Mouse (Mus musculus) olfactory bulb, adult 2 months (tissue): ENCODE data around the gene Tbc1d2b. TPM values are rescaled to one million over a fixed set of nuclear protein-coding genes. Genes with fewer than 3 reads are reported as not detected.

Experiments
- H3K27ac ChIP-seq: fragments of 200-500 bp; 2 replicates; pipeline ENCODE4 v1.5.1; 2012; ENCODE audit warnings: low read depth, low read length; ENCODE audit not compliant: insufficient read depth
- H3K4me1 ChIP-seq: fragments of 200-500 bp; 2 replicates; pipeline ENCODE4 v1.6.1; 2012; ENCODE audit warnings: low read length; ENCODE audit not compliant: control insufficient read depth, insufficient read depth
- H3K4me3 ChIP-seq: fragments of 200-500 bp; 2 replicates; pipeline ENCODE4 v1.5.1; 2012; ENCODE audit warnings: mild to moderate bottlenecking, low read depth, low read length, moderate library complexity; ENCODE audit not compliant: insufficient read depth
- CTCF ChIP-seq: fragments of 200-500 bp; IDR thresholded peaks from 2 replicates; pipeline ENCODE4 v1.5.1; 2012; ENCODE audit warnings: low read depth, mild to moderate bottlenecking, low read length, moderate library complexity; ENCODE audit not compliant: insufficient read depth
- POLR2A ChIP-seq: fragments of 200-500 bp; IDR thresholded peaks from 2 replicates; pipeline ENCODE4 v1.6.1; 2012; ENCODE audit warnings: mild to moderate bottlenecking, low read depth, low read length, moderate library complexity; ENCODE audit not compliant: insufficient read depth
- WGBS: fragments of 180-500 bp; shearing (Covaris S2); methylation state at CpG from one replicate; pipeline ENCODE4 v1.1.7; 2018; 5-methylcytosine and 5-hydroxymethylcytosine counted together
- polyA plus RNA-seq: library from polyadenylated mRNA; stranded (reverse); fragments of >200 nt; gene quantifications from 2 replicates; pipeline ENCODE4 v1.2.4, GENCODE M21; 2012; ENCODE audit warnings: low replicate concordance; ENCODE audit not compliant: missing spikeins, insufficient read depth, insufficient read length

The Tbc1d2b gene
- polyA plus RNA-seq, 1 experiment, result not detected

- 78% methylated on average over 18 of the region's 18 CpGs for WGBS
- no peak overlapping the region for H3K4me3 ChIP-seq
- H3K27ac ChIP-seq, result no peak overlapping the region
- H3K4me1 ChIP-seq, result peaks cover 6% of the 10 kb centered on the region; the same call in 1 of the 2 replicates
- no peak for TF ChIP-seq CTCF
- TF ChIP-seq POLR2A, result no peak
Measured at GRCm38 (mm10) chr9:90182636-90183421, 87.8 kb downstream of the Tbc1d2b start.

DNA sequence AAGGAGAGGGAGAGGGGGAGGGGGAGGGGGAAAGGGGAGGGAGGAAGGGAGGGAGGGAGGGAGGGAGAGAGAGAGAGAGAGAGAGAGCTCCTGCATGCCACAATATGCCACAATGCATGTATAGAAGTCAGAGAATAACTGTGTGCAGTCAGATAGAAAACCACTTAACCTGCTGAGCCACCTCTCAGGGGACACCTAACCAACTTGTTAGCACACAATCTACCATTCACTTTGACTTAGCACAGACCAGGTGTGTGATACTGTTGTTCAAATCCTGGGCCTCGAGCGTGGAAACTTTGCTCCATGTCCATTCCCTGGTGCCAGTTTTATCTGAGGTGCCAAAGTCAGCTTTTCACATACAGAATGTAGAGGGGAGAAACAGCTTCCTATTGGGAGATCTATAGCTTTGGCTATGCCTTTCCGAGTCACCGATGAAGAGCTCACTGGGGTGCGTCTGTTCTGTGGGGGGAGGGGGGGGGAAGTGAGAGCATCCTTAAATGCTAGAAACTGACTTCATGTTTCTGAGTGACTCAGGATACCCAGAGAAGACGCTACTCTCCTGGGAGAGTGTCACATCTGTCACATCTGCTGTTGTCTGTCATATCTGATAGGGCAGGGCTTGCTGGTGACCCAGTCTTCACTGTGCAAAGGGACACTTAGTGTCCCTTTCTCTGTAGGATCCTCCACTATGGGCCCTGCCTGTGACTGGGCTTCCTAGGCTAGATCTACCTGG lies 88.8 kb downstream of the Tbc1d2b start:
- peaks cover 6% of the 10 kb centered on the region; the same call in 1 of the 2 replicates for H3K4me1 ChIP-seq
- H3K27ac ChIP-seq, result no peak overlapping the region
- 90% methylated on average over 6 of the region's 6 CpGs for WGBS
- H3K4me3 ChIP-seq, result no peak overlapping the region
- TF ChIP-seq POLR2A (no peak), CTCF (no peak)

GRCm38 (mm10) chr9:90179409-90179808 lies 91.2 kb downstream of the Tbc1d2b start:
- Histone ChIP-seq H3K27ac (no peak overlapping the region), H3K4me3 (no peak overlapping the region), H3K4me1 (peaks cover 6% of the 10 kb centered on the region; the same call in 1 of the 2 replicates)
- TF ChIP-seq POLR2A (no peak), CTCF (no peak)
- WGBS, result 93% methylated on average over 5 of the region's 5 CpGs

GRCm38 (mm10) chr9:90173330-90173729 lies 97.3 kb downstream of the Tbc1d2b start:
- WGBS, result 83% methylated on average over 3 of the region's 3 CpGs
- Histone ChIP-seq H3K4me1 (no peaks in the 10 kb centered on the region), H3K27ac (no peak overlapping the region), H3K4me3 (no peak overlapping the region)
- TF ChIP-seq POLR2A, result no peak
- TF ChIP-seq CTCF, result no peak

DNA sequence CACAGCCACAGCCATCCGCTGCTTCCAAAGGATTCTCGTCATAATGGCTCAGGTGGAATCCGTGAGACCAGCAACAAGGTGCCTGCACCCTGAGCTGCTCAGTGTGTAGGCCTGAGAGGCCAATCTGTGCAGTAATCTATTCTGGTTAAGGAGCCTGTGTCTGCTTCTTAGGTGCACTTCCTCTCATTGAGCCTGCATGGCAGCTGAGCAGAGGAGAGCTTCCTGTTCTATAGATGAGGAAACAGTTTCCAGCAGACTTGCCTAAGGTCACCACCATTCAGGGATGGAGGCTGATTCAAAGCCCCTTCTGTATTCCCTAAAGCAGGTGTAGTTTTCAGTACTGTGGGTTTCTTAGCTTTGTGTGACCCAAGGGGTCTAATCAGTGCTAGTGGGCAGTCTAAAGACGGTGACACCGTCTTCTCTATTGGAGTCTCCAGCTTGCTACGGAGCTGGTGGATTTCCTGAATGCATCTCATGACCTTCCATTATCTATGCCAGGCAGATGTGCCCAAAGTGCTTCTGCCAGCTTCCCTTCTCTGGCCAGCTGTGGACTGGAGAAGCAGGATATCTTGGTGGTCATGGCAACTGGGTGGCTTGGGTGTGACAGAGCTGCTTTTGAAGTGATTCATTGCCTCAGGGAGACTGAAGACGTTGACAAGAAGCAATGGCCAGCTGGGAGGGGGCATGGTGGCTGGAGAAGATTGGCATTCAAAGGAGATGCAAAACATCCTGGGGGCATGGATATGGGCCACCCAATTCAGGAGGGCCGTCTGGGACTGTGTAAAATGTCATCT lies 97.9 kb downstream of the Tbc1d2b start:
- Histone ChIP-seq H3K4me3 (no peak overlapping the region), H3K4me1 (no peaks in the 10 kb centered on the region), H3K27ac (no peak overlapping the region)
- 77% methylated on average over 8 of the region's 8 CpGs for WGBS
- TF ChIP-seq CTCF (no peak), POLR2A (no peak)

DNA sequence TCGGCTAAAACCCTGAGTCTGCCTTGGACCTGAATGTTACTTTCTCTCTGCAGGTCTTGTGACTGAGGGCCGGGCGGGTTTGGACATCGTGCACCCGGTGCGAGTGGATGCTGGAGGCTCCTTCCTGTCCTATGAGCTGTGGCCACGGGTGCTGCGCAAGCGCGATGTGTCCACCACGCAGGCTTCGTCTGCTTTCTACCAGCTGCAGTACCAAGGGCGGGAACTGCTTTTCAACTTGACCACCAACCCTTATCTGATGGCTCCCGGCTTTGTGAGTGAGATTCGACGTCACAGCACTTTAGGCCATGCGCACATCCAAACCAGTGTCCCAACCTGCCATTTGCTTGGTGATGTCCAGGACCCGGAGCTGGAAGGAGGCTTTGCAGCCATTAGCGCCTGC lies 99.2 kb downstream of the Tbc1d2b start:
- Histone ChIP-seq H3K27ac (no peak overlapping the region), H3K4me3 (no peak overlapping the region), H3K4me1 (no peaks in the 10 kb centered on the region)
- 99% methylated on average over 19 of the region's 19 CpGs for WGBS
- TF ChIP-seq CTCF (no peak), POLR2A (no peak)

DNA sequence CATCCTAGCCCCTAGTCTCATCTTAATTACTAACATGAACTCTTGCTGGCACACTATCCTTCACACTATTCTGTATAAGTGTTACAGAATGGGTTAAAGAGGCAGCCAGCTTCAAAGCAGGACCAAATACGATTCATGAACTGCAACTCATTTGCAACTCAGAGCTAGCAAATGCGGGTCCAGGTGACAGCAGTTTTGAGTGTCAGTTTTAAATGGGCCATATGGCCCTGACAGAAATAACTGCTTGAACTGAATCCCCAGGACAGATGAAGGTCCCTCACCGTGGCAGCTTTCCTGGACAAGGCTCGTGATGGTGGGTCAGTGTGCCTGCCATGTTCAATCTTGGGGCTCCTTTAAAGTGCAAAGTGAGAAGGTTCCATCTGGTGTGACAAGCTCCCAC lies 100.6 kb downstream of the Tbc1d2b start:
- no peak overlapping the region for H3K27ac ChIP-seq
- H3K4me1 ChIP-seq, result no peaks in the 10 kb centered on the region
- no peak for TF ChIP-seq POLR2A
- no peak for TF ChIP-seq CTCF
- 82% methylated on average over 4 of the region's 4 CpGs for WGBS
- H3K4me3 ChIP-seq, result no peak overlapping the region

- peaks cover 14% of the 10 kb centered on the region for H3K4me1 ChIP-seq
Measured at GRCm38 (mm10) chr9:90166615-90167014, 104.0 kb downstream of the Tbc1d2b start.

GRCm38 (mm10) chr9:90165590-90165989 lies 105.0 kb downstream of the Tbc1d2b start:
- TF ChIP-seq POLR2A (no peak), CTCF (no peak)
- 96% methylated on average over 4 of the region's 4 CpGs for WGBS
- no peak overlapping the region for H3K4me3 ChIP-seq
- peaks cover 14% of the 10 kb centered on the region for H3K4me1 ChIP-seq
- no peak overlapping the region for H3K27ac ChIP-seq

More at GRCm38 (mm10) chr9:90166615-90167014, 104.0 kb downstream of the Tbc1d2b start:
- H3K4me3 ChIP-seq, result no peak overlapping the region
- no peak for TF ChIP-seq POLR2A
- no peak for TF ChIP-seq CTCF
- WGBS, result 67% methylated on average over 5 of the region's 5 CpGs
- no peak overlapping the region for H3K27ac ChIP-seq
